Mouse (Mus musculus) hindbrain, embryonic 14.5 days (tissue): ENCODE data around the gene Mtmr14. TPM values are rescaled to one million over a fixed set of nuclear protein-coding genes. Genes with fewer than 3 reads are reported as not detected.

Source experiments
- ATAC-seq: fragments of 200-750 bp; cut with Nextera tagmentation; 2 replicates; pipeline ENCODE4 v1.8.0; 2017; ENCODE audit warnings: moderate number of reproducible peaks, mild to moderate bottlenecking, moderate TSS enrichment, moderate library complexity; ENCODE audit not compliant: low FRiP score
- DNase-seq: peaks from one replicate; pipeline ENCODE4 v3.0.0-alpha.2; 2015; ENCODE audit warnings: low spot score
- H3K27ac ChIP-seq: fragments of 300-500 bp; sonication (generic); 2 replicates; pipeline ENCODE4 v1.5.1; 2014; ENCODE audit warnings: mild to moderate bottlenecking, moderate library complexity
- H3K27me3 ChIP-seq: fragments of 300-500 bp; sonication (generic); 2 replicates; pipeline ENCODE4 v1.6.1; 2014; ENCODE audit warnings: mild to moderate bottlenecking, low read length, mixed read lengths; ENCODE audit not compliant: control insufficient read depth, insufficient read depth
- H3K36me3 ChIP-seq: fragments of 300-500 bp; sonication (generic); replicated peaks from 2 replicates; pipeline ENCODE4 v1.6.1; 2014; ENCODE audit not compliant: control insufficient read depth, insufficient read depth
- H3K4me1 ChIP-seq: fragments of 300-500 bp; sonication (generic); replicated peaks from 2 replicates; pipeline ENCODE4 v1.6.1; 2014; ENCODE audit warnings: antibody characterized with exemption, low read length, mixed read lengths; ENCODE audit not compliant: control insufficient read depth, insufficient read depth
- H3K4me2 ChIP-seq: fragments of 300-500 bp; sonication (generic); replicated peaks from 2 replicates; pipeline ENCODE4 v1.6.1; 2014; ENCODE audit warnings: mild to moderate bottlenecking, moderate library complexity
- H3K4me3 ChIP-seq: fragments of 300-500 bp; sonication (generic); replicated peaks from 2 replicates; pipeline ENCODE4 v1.5.1; 2014; ENCODE audit warnings: mild to moderate bottlenecking, low read length
- H3K9ac ChIP-seq: fragments of 300-500 bp; sonication (generic); 2 replicates; pipeline ENCODE4 v1.6.1; 2014
- H3K9me3 ChIP-seq: fragments of 300-500 bp; sonication (generic); 2 replicates; pipeline ENCODE4 v1.6.1; 2016; ENCODE audit warnings: low read length; ENCODE audit not compliant: control insufficient read depth
- WGBS: fragments of 180-500 bp; shearing (Covaris S2); extraction: QIAGEN DNeasy Blood & Tissue Kit; methylation state at CpG from one replicate; pipeline ENCODE4 v1.1.7; 2014; 5-methylcytosine and 5-hydroxymethylcytosine counted together
- polyA plus RNA-seq: library from polyadenylated mRNA; unstranded; fragments of >200 nt; fragmentation: Nextera tagmentation; extraction: Ambion mirVana; gene quantifications from 2 replicates; pipeline ENCODE4 v1.2.1, GENCODE M21; 2014

Mtmr14 gene
- polyA plus RNA-seq, 1 experiment from 2014 or later: 36.7 TPM

- peak within 1 kb of the TSS; percentile 99 for H3K27ac ChIP-seq
- H3K4me2 ChIP-seq: peak within 1 kb of the TSS; percentile 92
- WGBS: under 1% methylated on average over 32 of the region's 32 CpGs
- peak within 1 kb of the TSS; percentile 96 for H3K4me3 ChIP-seq
- no peaks in the 10 kb centered on the region for H3K27me3 ChIP-seq
- no peak for DNase-seq
- peak within 1 kb of the TSS; percentile 95 for H3K9ac ChIP-seq
- peaks cover 19% of the 10 kb centered on the region for H3K36me3 ChIP-seq
- peak; percentile 61 for ATAC-seq
- peaks cover 21% of the 10 kb centered on the region for H3K4me1 ChIP-seq
- no peaks in the 10 kb centered on the region for H3K9me3 ChIP-seq
Measured at GRCm38 (mm10) chr6:113306986-113307349, 69.3 kb downstream of the Mtmr14 start, which contains the start of gene Brpf1. Brpf1 (plus strand) TSS chr6:113307137.

- Histone ChIP-seq H3K36me3 (peaks cover 26% of the 10 kb centered on the region), H3K27ac (peak overlapping the region; percentile 99), H3K27me3 (no peaks in the 10 kb centered on the region), H3K4me2 (peak overlapping the region; percentile 92), H3K9ac (peak overlapping the region; percentile 95), H3K4me3 (peak overlapping the region; percentile 96), H3K9me3 (no peaks in the 10 kb centered on the region), H3K4me1 (peaks cover 21% of the 10 kb centered on the region)
- ATAC-seq (no peak), DNase-seq (no peak)
- WGBS: under 1% methylated on average over 28 of the region's 34 CpGs
Measured at GRCm38 (mm10) chr6:113307481-113308121, 70.0 kb downstream of the Mtmr14 start.

GRCm38 (mm10) chr6:113308141-113308540 lies 70.5 kb downstream of the Mtmr14 start:
- 26% methylated on average over 5 of the region's 5 CpGs for WGBS
- H3K4me3 ChIP-seq: peak overlapping the region; percentile 96
- peak overlapping the region; percentile 92 for H3K4me2 ChIP-seq
- peaks cover 21% of the 10 kb centered on the region for H3K4me1 ChIP-seq
- ATAC-seq (no peak), DNase-seq (no peak)
- H3K27me3 ChIP-seq: no peaks in the 10 kb centered on the region
- no peak overlapping the region for H3K27ac ChIP-seq
- peak overlapping the region; percentile 95 for H3K9ac ChIP-seq
- no peaks in the 10 kb centered on the region for H3K9me3 ChIP-seq
- peaks cover 31% of the 10 kb centered on the region for H3K36me3 ChIP-seq

GRCm38 (mm10) chr6:113315972-113316371 lies 78.3 kb downstream of the Mtmr14 start:
- no peak overlapping the region for H3K9ac ChIP-seq
- H3K4me2 ChIP-seq: no peak overlapping the region
- no peaks in the 10 kb centered on the region for H3K4me1 ChIP-seq
- ATAC-seq (no peak), DNase-seq (no peak)
- H3K36me3 ChIP-seq: peaks cover 95% of the 10 kb centered on the region
- H3K4me3 ChIP-seq: no peak overlapping the region
- H3K27ac ChIP-seq: no peak overlapping the region
- no peaks in the 10 kb centered on the region for H3K9me3 ChIP-seq
- H3K27me3 ChIP-seq: no peaks in the 10 kb centered on the region
- WGBS: over 99% methylated on average over 3 of the region's 3 CpGs

GRCm38 (mm10) chr6:113326533-113327315 lies 89.1 kb downstream of the Mtmr14 start, which contains the start of gene Ogg1:
Ogg1 (plus strand) TSS chr6:113326972.
- Histone ChIP-seq H3K27ac (peak within 1 kb of the TSS; percentile 81), H3K4me3 (peak within 1 kb of the TSS; percentile 50), H3K9me3 (no peaks in the 10 kb centered on the region), H3K36me3 (peaks cover 42% of the 10 kb centered on the region), H3K4me2 (peak within 1 kb of the TSS; percentile 66), H3K27me3 (no peaks in the 10 kb centered on the region), H3K9ac (peak within 1 kb of the TSS; percentile 57), H3K4me1 (peaks cover 12% of the 10 kb centered on the region; the same call in 1 of the 2 replicates)
- WGBS: under 1% methylated on average over 51 of the region's 52 CpGs
- DNase-seq (peak; percentile 95), ATAC-seq (peak; percentile 99)

- peaks cover 15% of the 10 kb centered on the region; the same call in 1 of the 2 replicates for H3K4me1 ChIP-seq
- peaks cover 32% of the 10 kb centered on the region for H3K36me3 ChIP-seq
- H3K4me3 ChIP-seq: no peak overlapping the region
- DNase-seq (no peak), ATAC-seq (no peak)
- H3K4me2 ChIP-seq: no peak overlapping the region
- H3K9ac ChIP-seq: no peak overlapping the region
- no peaks in the 10 kb centered on the region for H3K9me3 ChIP-seq
- H3K27me3 ChIP-seq: no peaks in the 10 kb centered on the region
- 94% methylated on average over 1 of the region's 1 CpGs for WGBS
- no peak overlapping the region for H3K27ac ChIP-seq
Measured at GRCm38 (mm10) chr6:113329396-113329795, 91.8 kb downstream of the Mtmr14 start.

- ATAC-seq: no peak
- 70% methylated on average over 2 of the region's 2 CpGs for WGBS
- H3K36me3 ChIP-seq: peaks cover 36% of the 10 kb centered on the region
Measured at GRCm38 (mm10) chr6:113330547-113330946, 92.9 kb downstream of the Mtmr14 start.

More at GRCm38 (mm10) chr6:113330547-113330946, 92.9 kb downstream of the Mtmr14 start:
- peaks cover 13% of the 10 kb centered on the region; the same call in 1 of the 2 replicates for H3K4me1 ChIP-seq
- H3K4me2 ChIP-seq: no peak overlapping the region
- DNase-seq: no peak
- H3K9ac ChIP-seq: no peak overlapping the region
- H3K9me3 ChIP-seq: no peaks in the 10 kb centered on the region
- no peak overlapping the region for H3K27ac ChIP-seq
- no peaks in the 10 kb centered on the region for H3K27me3 ChIP-seq
- no peak overlapping the region for H3K4me3 ChIP-seq

Other genes with a start within 250 kb of the Mtmr14 start
- 45.5 and 49.1 TPM in 2 replicates for gene Thumpd3, start 191.6 kb upstream of the Mtmr14 start, polyA plus RNA-seq
- 53.3 and 58.7 TPM in 2 replicates for gene Setd5, start 160.5 kb upstream of the Mtmr14 start, polyA plus RNA-seq
- 19.9 and 21.1 TPM in 2 replicates for gene Lhfpl4, start 42.5 kb upstream of the Mtmr14 start, polyA plus RNA-seq
- 2.4 and 5.0 TPM in 2 replicates for gene Cpne9, start 44.5 kb downstream of the Mtmr14 start, polyA plus RNA-seq
- gene Brpf1, start 69.3 kb downstream of the Mtmr14 start, polyA plus RNA-seq: 17.5 and 18.1 TPM in 2 replicates
- gene Ogg1, start 89.1 kb downstream of the Mtmr14 start, polyA plus RNA-seq: 8.4 and 9.0 TPM in 2 replicates
- 111 and 123 TPM in 2 replicates for gene Camk1, start 106.1 kb downstream of the Mtmr14 start, polyA plus RNA-seq
- 62.6 and 67.0 TPM in 2 replicates for gene Tada3, start 140.0 kb downstream of the Mtmr14 start, polyA plus RNA-seq
- gene Arpc4, start 140.3 kb downstream of the Mtmr14 start, polyA plus RNA-seq: 231 and 235 TPM in 2 replicates
- gene Ttll3, start 151.4 kb downstream of the Mtmr14 start, polyA plus RNA-seq: 7.0 and 8.1 TPM in 2 replicates
- 15.0 and 19.0 TPM in 2 replicates for gene Rpusd3, start 181.5 kb downstream of the Mtmr14 start, polyA plus RNA-seq
- gene Cidec, start 197.9 kb downstream of the Mtmr14 start, polyA plus RNA-seq: not detected in 2 replicates
- 87.9 and 88.5 TPM in 2 replicates for gene Jagn1, start 204.7 kb downstream of the Mtmr14 start, polyA plus RNA-seq
- gene Il17re, start 220.6 kb downstream of the Mtmr14 start, polyA plus RNA-seq: 0.27 and 0.31 TPM in 2 replicates
- gene Il17rc, start 233.6 kb downstream of the Mtmr14 start, polyA plus RNA-seq: 2.4 and 3.0 TPM in 2 replicates
- 61.5 and 69.9 TPM in 2 replicates for gene Creld1, start 245.5 kb downstream of the Mtmr14 start, polyA plus RNA-seq